Mouse (Mus musculus): ENCODE results near the gene Olfr159. TPM values are rescaled to one million over a fixed set of nuclear protein-coding genes. Genes with fewer than 3 reads are reported as not detected.
A peak's percentile ranks its signal among the peaks of the same experiment; 100 is the strongest.

Olfr159 gene
- polyA plus RNA-seq, 1 experiment from 2014 or later, result not detected

GRCm38 (mm10) chr4:43759571-43760418, 11.0 kb downstream of the Olfr159 start:
- H3K36me3 ChIP-seq, result no peaks in the 10 kb centered on the region
- H3K9ac ChIP-seq (replicated peaks), result no peak overlapping the region
- H3K4me1 ChIP-seq (replicated peaks), result peaks cover 22% of the 10 kb centered on the region
- ATAC-seq (ENCODE audit: insufficient number of reproducible peaks, insufficient read depth, low FRiP score, low TSS enrichment, low read depth), result no peak
- H3K27me3 ChIP-seq, result no peaks in the 10 kb centered on the region; the same call in 1 of the 2 replicates
- H3K4me2 ChIP-seq, result no peak overlapping the region
- WGBS, result 60% methylated on average over 21 of the region's 21 CpGs
- H3K9me3 ChIP-seq, result 0 out of 2 replicates have a peak, but pooled peaks cover 5% of the 10 kb centered on the region
- H3K4me3 ChIP-seq (replicated peaks), result no peak overlapping the region
- peak overlapping the region; percentile 84 for H3K27ac ChIP-seq

GRCm38 (mm10) chr4:43757213-43757612, 13.6 kb downstream of the Olfr159 start:
- Histone ChIP-seq H3K27ac (no peak overlapping the region), H3K9ac (replicated peaks) (no peak overlapping the region), H3K27me3 (no peaks in the 10 kb centered on the region; the same call in 1 of the 2 replicates), H3K36me3 (no peaks in the 10 kb centered on the region), H3K9me3 (no peaks in the 10 kb centered on the region), H3K4me3 (replicated peaks) (no peak overlapping the region), H3K4me2 (no peak overlapping the region), H3K4me1 (replicated peaks) (peaks cover 22% of the 10 kb centered on the region)
- no peak for ATAC-seq (ENCODE audit: insufficient number of reproducible peaks, insufficient read depth, low FRiP score, low TSS enrichment, low read depth)
- WGBS, result 81% methylated on average over 6 of the region's 6 CpGs

GRCm38 (mm10) chr4:43745187-43745586, 25.6 kb downstream of the Olfr159 start:
- H3K27me3 ChIP-seq, result no peaks in the 10 kb centered on the region
- 14% methylated on average over 6 of the region's 6 CpGs for whole genome bisulfite sequencing
- peaks cover 6% of the 10 kb centered on the region; the same call in 1 of the 2 replicates for H3K4me1 ChIP-seq (replicated peaks)
- ATAC-seq (ENCODE audit: insufficient number of reproducible peaks, insufficient read depth, low FRiP score, low TSS enrichment, low read depth), result no peak
- no peak overlapping the region for H3K4me2 ChIP-seq
- no peak overlapping the region for H3K27ac ChIP-seq
- no peaks in the 10 kb centered on the region for H3K36me3 ChIP-seq
- no peak overlapping the region for H3K4me3 ChIP-seq (replicated peaks)
- H3K9me3 ChIP-seq, result peaks cover 5% of the 10 kb centered on the region; the same call in 1 of the 2 replicates
- H3K9ac ChIP-seq (replicated peaks), result no peak overlapping the region

- WGBS, result 36% methylated on average over 1 of the region's 1 CpGs
- H3K9me3 ChIP-seq, result no peaks in the 10 kb centered on the region
- no peak overlapping the region for H3K9ac ChIP-seq (replicated peaks)
- no peak for ATAC-seq (ENCODE audit: insufficient number of reproducible peaks, insufficient read depth, low FRiP score, low TSS enrichment, low read depth)
- H3K27me3 ChIP-seq, result no peaks in the 10 kb centered on the region
- no peak overlapping the region for H3K4me2 ChIP-seq
- no peak overlapping the region for H3K4me3 ChIP-seq (replicated peaks)
- no peak overlapping the region for H3K27ac ChIP-seq
- H3K36me3 ChIP-seq, result no peaks in the 10 kb centered on the region
- peaks cover 9% of the 10 kb centered on the region for H3K4me1 ChIP-seq (replicated peaks)
Observed at GRCm38 (mm10) chr4:43743099-43743498, 27.7 kb downstream of the Olfr159 start.

- 23% methylated on average over 4 of the region's 4 CpGs for WGBS
- no peak for ATAC-seq (ENCODE audit: insufficient number of reproducible peaks, insufficient read depth, low FRiP score, low TSS enrichment, low read depth)
- H3K27me3 ChIP-seq, result no peaks in the 10 kb centered on the region
Observed at GRCm38 (mm10) chr4:43742637-43743036, 28.2 kb downstream of the Olfr159 start.

GRCm38 (mm10) chr4:43741526-43741925, 29.3 kb downstream of the Olfr159 start:
- ATAC-seq (ENCODE audit: insufficient number of reproducible peaks, insufficient read depth, low FRiP score, low TSS enrichment, low read depth), result no peak
- 69% methylated on average over 5 of the region's 5 CpGs for WGBS
- no peak overlapping the region for H3K27ac ChIP-seq

More at GRCm38 (mm10) chr4:43742637-43743036, 28.2 kb downstream of the Olfr159 start:
- no peak overlapping the region for H3K4me2 ChIP-seq
- H3K4me3 ChIP-seq (replicated peaks), result no peak overlapping the region
- no peak overlapping the region for H3K9ac ChIP-seq (replicated peaks)
- H3K36me3 ChIP-seq, result no peaks in the 10 kb centered on the region
- no peaks in the 10 kb centered on the region for H3K9me3 ChIP-seq
- H3K4me1 ChIP-seq (replicated peaks), result peaks cover 11% of the 10 kb centered on the region
- no peak overlapping the region for H3K27ac ChIP-seq

GRCm38 (mm10) chr4:43738989-43739674, 31.7 kb downstream of the Olfr159 start:
- no peak for ATAC-seq (ENCODE audit: insufficient number of reproducible peaks, insufficient read depth, low FRiP score, low TSS enrichment, low read depth)
- H3K27ac ChIP-seq, result no peak overlapping the region
- peaks cover 29% of the 10 kb centered on the region for H3K4me1 ChIP-seq (replicated peaks)
- no peaks in the 10 kb centered on the region for H3K9me3 ChIP-seq
- H3K27me3 ChIP-seq, result no peaks in the 10 kb centered on the region
- WGBS, result 71% methylated on average over 8 of the region's 8 CpGs
- H3K4me3 ChIP-seq (replicated peaks), result no peak overlapping the region
- no peak overlapping the region for H3K9ac ChIP-seq (replicated peaks)
- no peak overlapping the region for H3K4me2 ChIP-seq
- H3K36me3 ChIP-seq, result no peaks in the 10 kb centered on the region

More at GRCm38 (mm10) chr4:43741526-43741925, 29.3 kb downstream of the Olfr159 start:
- peaks cover 22% of the 10 kb centered on the region for H3K4me1 ChIP-seq (replicated peaks)
- no peak overlapping the region for H3K4me3 ChIP-seq (replicated peaks)
- H3K9me3 ChIP-seq, result no peaks in the 10 kb centered on the region
- H3K27me3 ChIP-seq, result no peaks in the 10 kb centered on the region
- no peak overlapping the region for H3K4me2 ChIP-seq
- no peaks in the 10 kb centered on the region for H3K36me3 ChIP-seq
- no peak overlapping the region for H3K9ac ChIP-seq (replicated peaks)

GRCm38 (mm10) chr4:43737144-43737543, 33.7 kb downstream of the Olfr159 start:
- no peaks in the 10 kb centered on the region for H3K27me3 ChIP-seq
- peak overlapping the region; percentile 80 for H3K27ac ChIP-seq
- H3K9me3 ChIP-seq, result no peaks in the 10 kb centered on the region
- ATAC-seq (ENCODE audit: insufficient number of reproducible peaks, insufficient read depth, low FRiP score, low TSS enrichment, low read depth), result no peak
- H3K4me2 ChIP-seq, result no peak overlapping the region
- H3K4me1 ChIP-seq (replicated peaks), result peaks cover 30% of the 10 kb centered on the region
- no peaks in the 10 kb centered on the region for H3K36me3 ChIP-seq
- no peak overlapping the region for H3K4me3 ChIP-seq (replicated peaks)
- WGBS, result 63% methylated on average over 6 of the region's 6 CpGs
- H3K9ac ChIP-seq (replicated peaks), result no peak overlapping the region

GRCm38 (mm10) chr4:43733186-43733585, 37.6 kb downstream of the Olfr159 start:
- 85% methylated on average over 5 of the region's 5 CpGs for WGBS
- Histone ChIP-seq H3K27ac (no peak overlapping the region), H3K4me1 (replicated peaks) (peaks cover 37% of the 10 kb centered on the region), H3K36me3 (no peaks in the 10 kb centered on the region), H3K4me2 (no peak overlapping the region), H3K27me3 (no peaks in the 10 kb centered on the region), H3K4me3 (replicated peaks) (no peak overlapping the region), H3K9ac (replicated peaks) (no peak overlapping the region), H3K9me3 (no peaks in the 10 kb centered on the region)
- no peak for ATAC-seq (ENCODE audit: insufficient number of reproducible peaks, insufficient read depth, low FRiP score, low TSS enrichment, low read depth)

- H3K4me3 ChIP-seq (replicated peaks), result no peak overlapping the region
- H3K36me3 ChIP-seq, result no peaks in the 10 kb centered on the region
- H3K27ac ChIP-seq, result no peak overlapping the region
- no peaks in the 10 kb centered on the region for H3K27me3 ChIP-seq
- H3K9me3 ChIP-seq, result no peaks in the 10 kb centered on the region
- 47% methylated on average over 1 of the region's 1 CpGs for WGBS
- H3K4me1 ChIP-seq (replicated peaks), result peaks cover 31% of the 10 kb centered on the region
- H3K9ac ChIP-seq (replicated peaks), result no peak overlapping the region
- no peak overlapping the region for H3K4me2 ChIP-seq
- no peak for ATAC-seq (ENCODE audit: insufficient number of reproducible peaks, insufficient read depth, low FRiP score, low TSS enrichment, low read depth)
Observed at GRCm38 (mm10) chr4:43732171-43732570, 38.6 kb downstream of the Olfr159 start.

- no peaks in the 10 kb centered on the region for H3K27me3 ChIP-seq
- H3K9ac ChIP-seq (replicated peaks), result no peak overlapping the region
- H3K9me3 ChIP-seq, result no peaks in the 10 kb centered on the region
- WGBS, result 67% methylated on average over 21 of the region's 21 CpGs
- H3K36me3 ChIP-seq, result no peaks in the 10 kb centered on the region
- no peak overlapping the region for H3K4me3 ChIP-seq (replicated peaks)
- peak overlapping the region; percentile 59 for H3K27ac ChIP-seq
- H3K4me2 ChIP-seq, result no peak overlapping the region
- H3K4me1 ChIP-seq (replicated peaks), result peaks cover 22% of the 10 kb centered on the region
- ATAC-seq (ENCODE audit: insufficient number of reproducible peaks, insufficient read depth, low FRiP score, low TSS enrichment, low read depth), result no peak
Observed at GRCm38 (mm10) chr4:43730750-43731297, 40.0 kb downstream of the Olfr159 start.

All from limb, embryonic 12.5 days (tissue).